19 mouse cellular contexts compared by ENCODE assay signal in genomic region chrX:142384918-142385317, GRCm38 (mm10). TPM values are rescaled to one million over a fixed set of nuclear protein-coding genes. Genes with fewer than 3 reads are reported as not detected.
DNase-seq lines count a peak whose midpoint lies in the region; ATAC-seq and TF ChIP-seq lines count a peak whose summit lies in the region.
"Had no signal": no experiment of that assay in that cellular context is flagged by ENCODE, and none has a peak within 500 bp of the region (broad histone marks: within the 10 kb centered on the region; RNA-seq: fewer than 3 reads in every experiment).

No protein-coding gene starts in this region.

- intact Hi-C loops in heart, adult 2 months (cut with DNase I): no loop called here

- no peaks in the 10 kb centered on the region for H3K27me3 ChIP-seq in stomach, embryonic 14.5 days (ENCODE audit: control insufficient read depth, insufficient read depth, low read length)
- H3K27me3 ChIP-seq in stomach, postnatal 0 days (ENCODE audit: control insufficient read depth, insufficient read depth, low read length): no peaks in the 10 kb centered on the region
- H3K27me3 ChIP-seq in erythroblast, embryonic 14.5 days (ENCODE audit: control insufficient read depth): no peaks in the 10 kb centered on the region; the same call in 1 of the 2 replicates
- no peaks in the 10 kb centered on the region for H3K27me3 ChIP-seq in liver, embryonic 15.5 days
- no peaks in the 10 kb centered on the region for H3K27me3 ChIP-seq in stomach, embryonic 15.5 days (replicated peaks)
- H3K27me3 ChIP-seq in hindbrain, embryonic 16.5 days (replicated peaks; ENCODE audit: control insufficient read depth, insufficient read depth, low read length): no peaks in the 10 kb centered on the region; the same call in 1 of the 2 replicates
- no peaks in the 10 kb centered on the region for H3K27me3 ChIP-seq in heart, adult 2 months (ENCODE audit: control insufficient read depth, insufficient read depth, low read length)

- TF ChIP-seq CTCF in stomach, postnatal 0 days (IDR thresholded peaks at IDR 0.05; ENCODE audit: low read depth): no peak
- TF ChIP-seq CTCF in heart, adult 2 months (IDR thresholded peaks at IDR 0.05): no peak

- H3K4me1 ChIP-seq in stomach, embryonic 14.5 days (ENCODE audit: control insufficient read depth, insufficient read depth, low read length): no peaks in the 10 kb centered on the region
- no peaks in the 10 kb centered on the region for H3K4me1 ChIP-seq in stomach, postnatal 0 days (replicated peaks; ENCODE audit: control insufficient read depth, insufficient read depth)
- H3K4me1 ChIP-seq in erythroblast, embryonic 14.5 days (ENCODE audit: control insufficient read depth): peaks cover 48% of the 10 kb centered on the region
- H3K4me1 ChIP-seq in liver, embryonic 15.5 days (replicated peaks): peaks cover 42% of the 10 kb centered on the region
- H3K4me1 ChIP-seq in stomach, embryonic 15.5 days: no peaks in the 10 kb centered on the region
- no peaks in the 10 kb centered on the region for H3K4me1 ChIP-seq in hindbrain, embryonic 16.5 days (ENCODE audit: control insufficient read depth, insufficient read depth, low read depth, low read length)
- peaks cover 2% of the 10 kb centered on the region for H3K4me1 ChIP-seq in heart, adult 2 months (ENCODE audit: control insufficient read depth, insufficient read depth, low read length)
- H3K4me1 ChIP-seq: limb, embryonic 12.5 days; midbrain, embryonic 12.5 days had no signal

- no peak overlapping the region for H3K27ac ChIP-seq in stomach, embryonic 14.5 days (ENCODE audit: low read length)
- no peak overlapping the region for H3K27ac ChIP-seq in stomach, postnatal 0 days (replicated peaks)
- H3K27ac ChIP-seq in liver, embryonic 15.5 days (replicated peaks): peak overlapping the region; percentile 54
- no peak overlapping the region for H3K27ac ChIP-seq in stomach, embryonic 15.5 days
- H3K27ac ChIP-seq in hindbrain, embryonic 16.5 days (ENCODE audit: low read depth, low read length): no peak overlapping the region
- no peak overlapping the region for H3K27ac ChIP-seq in heart, adult 2 months
- H3K27ac ChIP-seq: embryonic facial prominence, embryonic 13.5 days; heart, embryonic 13.5 days; limb, embryonic 12.5 days; midbrain, embryonic 12.5 days had no signal

- 73% methylated on average over 3 of the region's 3 CpGs for WGBS in stomach, embryonic 14.5 days
- 75% methylated on average over 3 of the region's 3 CpGs for WGBS in stomach, postnatal 0 days
- 39% methylated on average over 3 of the region's 3 CpGs for WGBS in liver, embryonic 15.5 days (ENCODE audit: insufficient replicate concordance)
- WGBS in stomach, embryonic 15.5 days: 73% methylated on average over 3 of the region's 3 CpGs
- 91% methylated on average over 3 of the region's 3 CpGs for WGBS in hindbrain, embryonic 16.5 days
- 73% methylated on average over 3 of the region's 3 CpGs for WGBS in heart, adult 2 months

- TF ChIP-seq POLR2A in heart, adult 2 months (IDR thresholded peaks at IDR 0.05; ENCODE audit: insufficient read depth, low read depth, low read length): no peak

- no peaks in the 10 kb centered on the region for H3K9me3 ChIP-seq in stomach, embryonic 14.5 days (ENCODE audit: control insufficient read depth, low read depth, low read length)
- no peaks in the 10 kb centered on the region for H3K9me3 ChIP-seq in stomach, postnatal 0 days (ENCODE audit: control insufficient read depth, low read length)
- H3K9me3 ChIP-seq in erythroblast, embryonic 14.5 days (ENCODE audit: control insufficient read depth, low read length): no peaks in the 10 kb centered on the region
- H3K9me3 ChIP-seq in liver, embryonic 15.5 days (replicated peaks): no peaks in the 10 kb centered on the region
- no peaks in the 10 kb centered on the region for H3K9me3 ChIP-seq in stomach, embryonic 15.5 days
- no peaks in the 10 kb centered on the region for H3K9me3 ChIP-seq in hindbrain, embryonic 16.5 days (ENCODE audit: control insufficient read depth, low read length)
- H3K9me3 ChIP-seq: embryonic facial prominence, embryonic 13.5 days; heart, embryonic 13.5 days; limb, embryonic 12.5 days; midbrain, embryonic 12.5 days had no signal

- no peaks in the 10 kb centered on the region; the same call in 1 of the 2 replicates for H3K79me2 ChIP-seq in heart, adult 2 months (replicated peaks; ENCODE audit: control insufficient read depth, insufficient read depth, low read length)

- H3K36me3 ChIP-seq in stomach, embryonic 14.5 days (ENCODE audit: control insufficient read depth, insufficient read depth, low read length): no peaks in the 10 kb centered on the region
- H3K36me3 ChIP-seq in stomach, postnatal 0 days (ENCODE audit: control insufficient read depth, insufficient read depth, low read length): no peaks in the 10 kb centered on the region
- H3K36me3 ChIP-seq in erythroblast, embryonic 14.5 days (ENCODE audit: control insufficient read depth): peaks cover 6% of the 10 kb centered on the region
- H3K36me3 ChIP-seq in liver, embryonic 15.5 days (replicated peaks): no peaks in the 10 kb centered on the region
- H3K36me3 ChIP-seq in stomach, embryonic 15.5 days: no peaks in the 10 kb centered on the region
- H3K36me3 ChIP-seq in hindbrain, embryonic 16.5 days (ENCODE audit: control insufficient read depth, insufficient read depth, low read length): no peaks in the 10 kb centered on the region
- peaks cover 2% of the 10 kb centered on the region; the same call in 1 of the 2 replicates for H3K36me3 ChIP-seq in heart, adult 2 months (ENCODE audit: control insufficient read depth, insufficient read depth, low read length)
- H3K36me3 ChIP-seq: embryonic facial prominence, embryonic 13.5 days; heart, embryonic 13.5 days; limb, embryonic 12.5 days; midbrain, embryonic 12.5 days had no signal

- DNase-seq in stomach, postnatal 0 days (ENCODE audit: low spot score): no peak
- DNase-seq in thymus, postnatal 0 days (ENCODE audit: low spot score): no peak
- DNase-seq in heart, adult 2 months: no peak
- DNase-seq: cerebellum, postnatal 14 days; forebrain, postnatal 0 days; gastrocnemius, postnatal 25 days; kidney, adult 11 months; thymus, adult 2 months had no signal

- no peak overlapping the region for H3K4me2 ChIP-seq in stomach, embryonic 14.5 days (replicated peaks; ENCODE audit: low read depth, low read length)
- no peak overlapping the region for H3K4me2 ChIP-seq in stomach, postnatal 0 days (replicated peaks; ENCODE audit: low read depth)
- H3K4me2 ChIP-seq in liver, embryonic 15.5 days: peak overlapping the region; percentile 56
- no peak overlapping the region for H3K4me2 ChIP-seq in stomach, embryonic 15.5 days
- H3K4me2 ChIP-seq in hindbrain, embryonic 16.5 days (ENCODE audit: low read length): no peak overlapping the region
- H3K4me2 ChIP-seq: embryonic facial prominence, embryonic 13.5 days; heart, embryonic 13.5 days; limb, embryonic 12.5 days; midbrain, embryonic 12.5 days had no signal

- no peak overlapping the region for H3K4me3 ChIP-seq in stomach, embryonic 14.5 days (ENCODE audit: low read depth, low read length)
- no peak overlapping the region for H3K4me3 ChIP-seq in stomach, postnatal 0 days (ENCODE audit: low read depth, low read length)
- H3K4me3 ChIP-seq in erythroblast, embryonic 14.5 days (replicated peaks): peak overlapping the region; percentile 17
- H3K4me3 ChIP-seq in liver, embryonic 15.5 days (replicated peaks): no peak overlapping the region
- no peak overlapping the region for H3K4me3 ChIP-seq in stomach, embryonic 15.5 days (replicated peaks)
- no peak overlapping the region for H3K4me3 ChIP-seq in hindbrain, embryonic 16.5 days (ENCODE audit: low read length)
- H3K4me3 ChIP-seq in heart, adult 2 months: no peak overlapping the region
- H3K4me3 ChIP-seq: embryonic facial prominence, embryonic 13.5 days; heart, embryonic 13.5 days; limb, embryonic 12.5 days; midbrain, embryonic 12.5 days had no signal

- ATAC-seq in stomach, embryonic 14.5 days (ENCODE audit: insufficient number of reproducible peaks, insufficient read depth, low FRiP score, low read depth): peak; percentile 28; the same call in 1 of the 2 replicates
- no peak for ATAC-seq in stomach, postnatal 0 days (ENCODE audit: low FRiP score, low TSS enrichment)
- peak; percentile 90 for ATAC-seq in liver, embryonic 15.5 days (ENCODE audit: insufficient read depth)
- peak; percentile 65; the same call in 1 of the 2 replicates for ATAC-seq in stomach, embryonic 15.5 days (ENCODE audit: insufficient read depth, low FRiP score, low read depth)
- ATAC-seq in hindbrain, embryonic 16.5 days: no peak
- ATAC-seq: forebrain, postnatal 0 days; lung, postnatal 0 days; Patski had no signal

- TF ChIP-seq EP300 in stomach, postnatal 0 days (optimal IDR thresholded peaks at IDR 0.05): no peak
- TF ChIP-seq EP300 in heart, adult 2 months (IDR thresholded peaks at IDR 0.05; ENCODE audit: insufficient read depth, low read depth, low read length): no peak

- no peak overlapping the region for H3K9ac ChIP-seq in stomach, embryonic 14.5 days (replicated peaks; ENCODE audit: low read depth, low read length)
- H3K9ac ChIP-seq in stomach, postnatal 0 days (ENCODE audit: low read length): no peak overlapping the region
- no peak overlapping the region for H3K9ac ChIP-seq in liver, embryonic 15.5 days
- no peak overlapping the region for H3K9ac ChIP-seq in stomach, embryonic 15.5 days
- no peak overlapping the region for H3K9ac ChIP-seq in hindbrain, embryonic 16.5 days (ENCODE audit: low read depth, low read length)
- H3K9ac ChIP-seq in heart, adult 2 months (ENCODE audit: low read depth, low read length): no peak overlapping the region
- H3K9ac ChIP-seq: embryonic facial prominence, embryonic 13.5 days; forebrain, postnatal 0 days; heart, embryonic 13.5 days; limb, embryonic 12.5 days; midbrain, embryonic 12.5 days had no signal

RNA-seq across cellular contexts. Expression of gene Acsl4, which starts 5.4 kb away (rescaled TPM):
- polyA plus RNA-seq in stomach, embryonic 14.5 days (2014; fragmentation: Nextera tagmentation; extraction: Ambion mirVana): 11.9 and 15.5 TPM in 2 replicates
- polyA plus RNA-seq in stomach, postnatal 0 days (2015; fragmentation: Nextera tagmentation; extraction: Ambion mirVana): 7.9 and 9.1 TPM in 2 replicates
- 0.04 TPM in 2 replicates for polyA plus RNA-seq in erythroblast, embryonic 14.5 days (2012)
- polyA plus RNA-seq in liver, embryonic 15.5 days (2015; fragmentation: Nextera tagmentation; extraction: Ambion mirVana): 12.7 and 13.4 TPM in 2 replicates
- 13.1 and 14.2 TPM in 2 replicates for polyA plus RNA-seq in stomach, embryonic 15.5 days (2015; fragmentation: Nextera tagmentation; extraction: Ambion mirVana)
- polyA plus RNA-seq in thymus, postnatal 0 days (2015; fragmentation: Nextera tagmentation; extraction: Ambion mirVana): 20.9 and 22.1 TPM in 2 replicates
- polyA plus RNA-seq in hindbrain, embryonic 16.5 days (2015; fragmentation: Nextera tagmentation; extraction: Ambion mirVana): 25.5 and 26.5 TPM in 2 replicates
- 10 to 100 TPM in 1 of 2 experiments, 1 to 10 TPM in 1; 9.3 to 11.0 TPM for total RNA-seq in heart, adult 2 months (2021)
- polyA plus RNA-seq in heart, adult 2 months (2012; rRNA removed): 2.2 and 4.5 TPM in 2 replicates

Comparison
In these comparisons a context has a peak if more than half of its experiments do, and no peak if none do; other contexts are left out.
1. ATAC-seq: peak in stomach, embryonic 14.5 days (single experiment), liver, embryonic 15.5 days (single experiment) and stomach, embryonic 15.5 days (single experiment); none in stomach, postnatal 0 days (single experiment) and hindbrain, embryonic 16.5 days (single experiment).